Mouse (Mus musculus) heart, adult 10 weeks (tissue): ENCODE data around the gene Rangrf. TPM values are rescaled to one million over a fixed set of nuclear protein-coding genes. Genes with fewer than 3 reads are reported as not detected.

Experiments
- polyA plus RNA-seq: library from polyadenylated mRNA; stranded (reverse); fragments of 350-450 nt; fragmentation: Illumina TruSeq; extraction: RNeasy Lipid Tissue Mini Kit (QIAGEN cat#74804); gene quantifications from one replicate; pipeline ENCODE4 v1.2.3, GENCODE M21; 2014; ENCODE audit warnings: low read depth, low replicate concordance

Rangrf gene
- 117 TPM for polyA plus RNA-seq

GRCm38 (mm10) chr11:68975085-68975484, at the start of gene Rangrf:
Gene Rangrf (minus strand): TSS chr11:68975185.

GRCm38 (mm10) chr11:69015644-69016441, 40.9 kb upstream of the Rangrf start, which contains the start of gene Ctc1:
Gene Ctc1 (plus strand): TSS chr11:69015911.

GRCm38 (mm10) chr11:69008182-69009121, 33.5 kb upstream of the Rangrf start, which contains the start of gene Pfas:
Gene Pfas (minus strand): TSS chr11:69008460.

GRCm38 (mm10) chr11:68967337-68968282, 7.4 kb downstream of the Rangrf start, which contains the start of gene Slc25a35:
Gene Slc25a35 (plus strand): TSS chr11:68968131.

GRCm38 (mm10) chr11:68957308-68957707, 17.7 kb downstream of the Rangrf start, which contains the start of gene Arhgef15:
Gene Arhgef15 (minus strand): TSS chr11:68957480.

GRCm38 (mm10) chr11:68926981-68927380, 48.0 kb downstream of the Rangrf start, which contains the start of gene Odf4:
Gene Odf4 (minus strand): TSS chr11:68927081.

Other genes with a start within 250 kb of the Rangrf start
- gene Ndel1, start 103.3 kb downstream of the Rangrf start, polyA plus RNA-seq, result 64.2 TPM
- not detected for gene Rnf222, start 86.6 kb downstream of the Rangrf start, polyA plus RNA-seq
- gene Rpl26, start 73.6 kb downstream of the Rangrf start, polyA plus RNA-seq, result 1,087 TPM
- not detected for gene Odf4, start 48.1 kb downstream of the Rangrf start, polyA plus RNA-seq
- 33.1 TPM for gene Arhgef15, start 17.7 kb downstream of the Rangrf start, polyA plus RNA-seq
- 8.4 TPM for gene Slc25a35, start 7.1 kb downstream of the Rangrf start, polyA plus RNA-seq
- gene Pfas, start 33.3 kb upstream of the Rangrf start, polyA plus RNA-seq, result 10.1 TPM
- 18.4 TPM for gene Ctc1, start 40.7 kb upstream of the Rangrf start, polyA plus RNA-seq
- gene Aurkb, start 70.5 kb upstream of the Rangrf start, polyA plus RNA-seq, result not detected
- gene Borcs6, start 84.5 kb upstream of the Rangrf start, polyA plus RNA-seq, result 16.5 TPM
- 9.9 TPM for gene Tmem107, start 95.6 kb upstream of the Rangrf start, polyA plus RNA-seq
- gene Vamp2, start 113.3 kb upstream of the Rangrf start, polyA plus RNA-seq, result 95.0 TPM
- 22.2 TPM for gene Per1, start 120.0 kb upstream of the Rangrf start, polyA plus RNA-seq
- not detected for gene Hes7, start 145.2 kb upstream of the Rangrf start, polyA plus RNA-seq
- 0.39 TPM for gene 9130213A22Rik, start 147.4 kb upstream of the Rangrf start, polyA plus RNA-seq
- gene Aloxe3, start 150.7 kb upstream of the Rangrf start, polyA plus RNA-seq, result not detected
- gene Alox12b, start 181.8 kb upstream of the Rangrf start, polyA plus RNA-seq, result not detected
- 1.6 TPM for gene Alox8, start 222.7 kb upstream of the Rangrf start, polyA plus RNA-seq